9 mouse cellular contexts compared by ENCODE assay signal in genomic region chr9:118678020-118678750, GRCm38 (mm10).
DNase-seq lines count a peak whose midpoint lies in the region; ATAC-seq lines count a peak whose summit lies in the region.
"Had no signal": no experiment of that assay in that cellular context is flagged by ENCODE, and none has a peak within 500 bp of the region (broad histone marks: within the 10 kb centered on the region; RNA-seq: fewer than 3 reads in every experiment).

No protein-coding gene starts in this region.

- H3K27me3 ChIP-seq in forebrain, embryonic 12.5 days = no peaks in the 10 kb centered on the region
- no peaks in the 10 kb centered on the region for H3K27me3 ChIP-seq in forebrain, embryonic 15.5 days
- no peaks in the 10 kb centered on the region for H3K27me3 ChIP-seq in liver, embryonic 13.5 days
- H3K27me3 ChIP-seq in intestine, embryonic 15.5 days (replicated peaks) = no peaks in the 10 kb centered on the region

- 70% methylated on average over 15 of the region's 15 CpGs for WGBS in forebrain, embryonic 12.5 days
- 68% methylated on average over 15 of the region's 15 CpGs for WGBS in forebrain, embryonic 15.5 days
- 28% methylated on average over 15 of the region's 15 CpGs for WGBS in liver, embryonic 13.5 days (ENCODE audit: insufficient replicate concordance)
- 49% methylated on average over 15 of the region's 15 CpGs for WGBS in intestine, embryonic 15.5 days

- ATAC-seq in forebrain, embryonic 12.5 days (ENCODE audit: low FRiP score) = no peak
- no peak for ATAC-seq in forebrain, embryonic 15.5 days (replicated peaks)
- 0 out of 2 replicates have a peak, but pooled peaks have one; percentile 18 for ATAC-seq in liver, embryonic 13.5 days (ENCODE audit: low read depth)
- ATAC-seq in intestine, embryonic 15.5 days = no peak

- no peak overlapping the region for H3K4me3 ChIP-seq in forebrain, embryonic 12.5 days (replicated peaks)
- H3K4me3 ChIP-seq in forebrain, embryonic 15.5 days = no peak overlapping the region
- no peak overlapping the region for H3K4me3 ChIP-seq in liver, embryonic 13.5 days (replicated peaks)
- no peak overlapping the region for H3K4me3 ChIP-seq in intestine, embryonic 15.5 days (replicated peaks)

- peak overlapping the region; percentile 31; the same call in 1 of the 2 replicates for H3K27ac ChIP-seq in forebrain, embryonic 12.5 days
- no peak overlapping the region for H3K27ac ChIP-seq in forebrain, embryonic 15.5 days (replicated peaks)
- H3K27ac ChIP-seq in liver, embryonic 13.5 days = no peak overlapping the region
- no peak overlapping the region for H3K27ac ChIP-seq in intestine, embryonic 15.5 days
- H3K27ac ChIP-seq: liver, embryonic 14.5 days had no signal

- no peaks in the 10 kb centered on the region for H3K36me3 ChIP-seq in forebrain, embryonic 12.5 days (replicated peaks)
- H3K36me3 ChIP-seq in forebrain, embryonic 15.5 days = no peaks in the 10 kb centered on the region
- H3K36me3 ChIP-seq in liver, embryonic 13.5 days = no peaks in the 10 kb centered on the region
- no peaks in the 10 kb centered on the region for H3K36me3 ChIP-seq in intestine, embryonic 15.5 days

- no peak overlapping the region for H3K4me2 ChIP-seq in forebrain, embryonic 12.5 days
- H3K4me2 ChIP-seq in forebrain, embryonic 15.5 days (replicated peaks) = no peak overlapping the region
- no peak overlapping the region for H3K4me2 ChIP-seq in liver, embryonic 13.5 days
- H3K4me2 ChIP-seq in intestine, embryonic 15.5 days (replicated peaks) = no peak overlapping the region

- H3K4me1 ChIP-seq in forebrain, embryonic 12.5 days = peaks cover 19% of the 10 kb centered on the region
- H3K4me1 ChIP-seq in forebrain, embryonic 15.5 days = peaks cover 8% of the 10 kb centered on the region; the same call in 1 of the 2 replicates
- H3K4me1 ChIP-seq in liver, embryonic 13.5 days (replicated peaks) = peaks cover 18% of the 10 kb centered on the region
- H3K4me1 ChIP-seq in intestine, embryonic 15.5 days (replicated peaks) = no peaks in the 10 kb centered on the region; the same call in 1 of the 2 replicates

- H3K9me3 ChIP-seq in forebrain, embryonic 12.5 days = no peaks in the 10 kb centered on the region
- no peaks in the 10 kb centered on the region for H3K9me3 ChIP-seq in forebrain, embryonic 15.5 days
- H3K9me3 ChIP-seq in liver, embryonic 13.5 days (replicated peaks) = no peaks in the 10 kb centered on the region
- no peaks in the 10 kb centered on the region for H3K9me3 ChIP-seq in intestine, embryonic 15.5 days

- H3K9ac ChIP-seq in forebrain, embryonic 12.5 days = no peak overlapping the region
- H3K9ac ChIP-seq in forebrain, embryonic 15.5 days (replicated peaks) = no peak overlapping the region
- H3K9ac ChIP-seq in liver, embryonic 13.5 days = no peak overlapping the region
- H3K9ac ChIP-seq in intestine, embryonic 15.5 days = no peak overlapping the region
- H3K9ac ChIP-seq: liver, embryonic 14.5 days had no signal

- DNase-seq in spleen, adult 12 weeks (ENCODE audit: low spot score) = peak; percentile 8
- no peak for DNase-seq in spleen, postnatal 14 days (ENCODE audit: low spot score in 2 of 2)
- no peak for DNase-seq in liver, embryonic 13.5 days
- DNase-seq in MN1 (ENCODE audit: low spot score) = no peak
- no peak for DNase-seq in ovary, postnatal 14 days (ENCODE audit: low spot score)
